Mouse (Mus musculus): ENCODE results near the gene Hunk.

DNA sequence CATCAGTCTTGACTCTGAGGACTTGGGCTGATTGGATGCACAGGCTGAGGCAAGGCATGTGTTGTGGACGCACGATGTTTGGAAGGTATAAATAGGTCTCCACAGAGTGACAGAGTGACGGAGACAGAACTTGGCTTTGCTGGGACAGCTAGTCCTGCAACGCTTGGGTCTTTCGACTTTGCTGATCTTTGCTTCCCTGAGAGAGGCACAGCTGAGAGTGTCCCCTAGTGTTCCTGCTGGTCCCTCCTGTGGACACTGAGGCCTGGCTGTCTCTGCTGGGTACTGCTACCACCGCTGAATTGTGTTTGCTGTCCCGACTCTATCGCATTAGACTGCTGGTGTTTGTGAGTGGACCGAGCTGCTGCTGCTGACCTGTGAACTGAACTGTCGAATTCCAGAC lies 156.6 kb downstream of the Hunk start:
- TF ChIP-seq CTCF (conservative IDR thresholded peaks at IDR 0.05; ENCODE audit: low read length) (no peak), NANOG (IDR thresholded peaks at IDR 0.05; ENCODE audit: borderline replicate concordance, low read length) (no peak)

Data from E14TG2a.4 (cell line).